Mouse (Mus musculus): Measurements from ENCODE around the gene Wwp2.

GRCm38 (mm10) chr8:107571046-107571445 is 134.9 kb downstream of the Wwp2 start:
- TF ChIP-seq CTCF (IDR thresholded peaks at IDR 0.05; ENCODE audit: control insufficient read depth, insufficient read depth, insufficient replicate concordance, low read depth, low read length): no peak
- no peak for TF ChIP-seq POLR2A (IDR thresholded peaks at IDR 0.05; ENCODE audit: control insufficient read depth, low read depth, low read length)
